Mouse (Mus musculus): ENCODE data around the gene Eipr1. TPM values are rescaled to one million over a fixed set of nuclear protein-coding genes. Genes with fewer than 3 reads are reported as not detected.
"Not testable (repeated sequence)": the region's sequence is repeated elsewhere in the genome, so short reads cannot be mapped to it uniquely, and the experiment has no call there.

Eipr1 gene
- polyA plus RNA-seq, 1 experiment from 2014 or later: 50.0 TPM

GRCm38 (mm10) chr12:28909851-28910250, 158.2 kb downstream of the Eipr1 start:
- no peaks in the 10 kb centered on the region for H3K27me3 ChIP-seq (ENCODE audit: control insufficient read depth, insufficient read depth, low read length)
- 73% methylated on average over 5 of the region's 5 CpGs for WGBS

DNA sequence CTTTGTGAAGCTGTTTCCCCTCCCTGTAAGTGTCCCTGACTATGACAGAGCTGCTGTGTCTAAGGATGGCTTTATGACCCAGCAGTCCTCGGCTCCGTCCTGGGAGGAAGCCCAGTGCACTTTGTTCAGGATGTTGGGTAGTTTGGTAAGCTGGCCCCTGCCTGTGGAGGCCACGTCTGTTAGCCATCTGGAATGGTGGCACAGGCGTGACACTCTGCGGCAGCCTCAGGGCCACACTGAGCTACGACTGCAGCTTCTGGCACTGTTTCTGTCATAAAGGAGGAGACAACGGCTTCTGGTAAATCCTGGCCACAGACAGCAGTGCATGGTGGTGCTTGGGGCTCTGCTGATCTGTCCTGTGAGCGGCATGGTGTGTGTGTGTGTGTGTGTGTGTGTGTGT, 159.0 kb downstream of the Eipr1 start:
- Histone ChIP-seq H3K4me3 (ENCODE audit: low read depth, low read length) (no peak overlapping the region), H3K27me3 (ENCODE audit: control insufficient read depth, insufficient read depth, low read length) (no peaks in the 10 kb centered on the region), H3K36me3 (ENCODE audit: control insufficient read depth, insufficient read depth, low read length) (no peaks in the 10 kb centered on the region), H3K9ac (ENCODE audit: low read depth, low read length) (no peak overlapping the region), H3K9me3 (ENCODE audit: control insufficient read depth, low read length) (no peaks in the 10 kb centered on the region), H3K27ac (ENCODE audit: low read depth, low read length) (no peak overlapping the region), H3K4me2 (replicated peaks; ENCODE audit: low read depth, low read length) (no peak overlapping the region), H3K4me1 (replicated peaks; ENCODE audit: control insufficient read depth, insufficient read depth, low read length) (peaks cover 5% of the 10 kb centered on the region; the same call in 1 of the 2 replicates)
- WGBS: 66% methylated on average over 8 of the region's 8 CpGs
- ATAC-seq (ENCODE audit: low FRiP score): no peak
- no peak for DNase-seq (ENCODE audit: low spot score)

More at GRCm38 (mm10) chr12:28909851-28910250, 158.2 kb downstream of the Eipr1 start:
- H3K27ac ChIP-seq (ENCODE audit: low read depth, low read length): no peak overlapping the region
- DNase-seq (ENCODE audit: low spot score) (no peak), ATAC-seq (ENCODE audit: low FRiP score) (no peak)
- H3K9ac ChIP-seq (ENCODE audit: low read depth, low read length): no peak overlapping the region
- H3K4me3 ChIP-seq (ENCODE audit: low read depth, low read length): no peak overlapping the region
- no peak overlapping the region for H3K4me2 ChIP-seq (replicated peaks; ENCODE audit: low read depth, low read length)
- H3K9me3 ChIP-seq (ENCODE audit: control insufficient read depth, low read length): no peaks in the 10 kb centered on the region
- H3K36me3 ChIP-seq (ENCODE audit: control insufficient read depth, insufficient read depth, low read length): no peaks in the 10 kb centered on the region
- H3K4me1 ChIP-seq (replicated peaks; ENCODE audit: control insufficient read depth, insufficient read depth, low read length): peaks cover 5% of the 10 kb centered on the region; the same call in 1 of the 2 replicates

GRCm38 (mm10) chr12:28912351-28912936, 160.8 kb downstream of the Eipr1 start:
- Histone ChIP-seq H3K9ac (ENCODE audit: low read depth, low read length) (no peak overlapping the region), H3K36me3 (ENCODE audit: control insufficient read depth, insufficient read depth, low read length) (no peaks in the 10 kb centered on the region), H3K9me3 (ENCODE audit: control insufficient read depth, low read length) (no peaks in the 10 kb centered on the region), H3K4me3 (ENCODE audit: low read depth, low read length) (no peak overlapping the region), H3K4me1 (replicated peaks; ENCODE audit: control insufficient read depth, insufficient read depth, low read length) (peaks cover 2% of the 10 kb centered on the region; the same call in 1 of the 2 replicates), H3K27ac (ENCODE audit: low read depth, low read length) (0 out of 2 replicates have a peak overlapping the region, but pooled peaks have one; percentile 10), H3K4me2 (replicated peaks; ENCODE audit: low read depth, low read length) (no peak overlapping the region), H3K27me3 (ENCODE audit: control insufficient read depth, insufficient read depth, low read length) (no peaks in the 10 kb centered on the region)
- no peak for DNase-seq (ENCODE audit: low spot score)
- ATAC-seq (ENCODE audit: low FRiP score): no peak
- WGBS: 75% methylated on average over 18 of the region's 18 CpGs

GRCm38 (mm10) chr12:28913099-28913498, 161.5 kb downstream of the Eipr1 start:
- Histone ChIP-seq H3K9me3 (ENCODE audit: control insufficient read depth, low read length) (no peaks in the 10 kb centered on the region), H3K4me2 (replicated peaks; ENCODE audit: low read depth, low read length) (no peak overlapping the region), H3K27ac (ENCODE audit: low read depth, low read length) (no peak overlapping the region), H3K4me3 (ENCODE audit: low read depth, low read length) (no peak overlapping the region), H3K4me1 (replicated peaks; ENCODE audit: control insufficient read depth, insufficient read depth, low read length) (peaks cover 2% of the 10 kb centered on the region; the same call in 1 of the 2 replicates), H3K27me3 (ENCODE audit: control insufficient read depth, insufficient read depth, low read length) (no peaks in the 10 kb centered on the region), H3K9ac (ENCODE audit: low read depth, low read length) (no peak overlapping the region), H3K36me3 (ENCODE audit: control insufficient read depth, insufficient read depth, low read length) (no peaks in the 10 kb centered on the region)
- 69% methylated on average over 3 of the region's 3 CpGs for WGBS
- no peak for DNase-seq (ENCODE audit: low spot score)
- no peak for ATAC-seq (ENCODE audit: low FRiP score)

DNA sequence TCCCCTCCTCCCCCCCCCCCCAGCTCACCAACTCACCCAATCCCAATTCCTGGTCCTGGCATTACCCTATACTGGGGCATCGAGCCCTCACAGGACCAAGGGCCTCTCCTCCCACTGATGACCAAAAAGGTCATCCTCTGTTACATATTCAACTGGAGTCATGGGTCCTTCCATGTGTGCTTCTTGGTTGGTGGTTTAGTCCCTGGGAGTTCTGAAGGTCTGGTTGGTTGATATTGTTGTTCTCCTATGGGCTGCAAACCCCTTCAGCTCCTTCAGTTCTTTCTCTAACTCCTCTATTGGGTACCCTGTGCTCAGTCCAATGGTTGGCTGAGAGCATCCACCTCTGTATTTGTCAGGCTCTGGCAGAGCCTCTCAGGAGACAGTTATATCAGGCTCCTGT, 162.5 kb downstream of the Eipr1 start:
- not testable (repeated sequence) for H3K4me3 ChIP-seq (ENCODE audit: low read depth, low read length); H3K9ac ChIP-seq (ENCODE audit: low read depth, low read length); H3K27me3 ChIP-seq (ENCODE audit: control insufficient read depth, insufficient read depth, low read length); ATAC-seq (ENCODE audit: low FRiP score); H3K4me1 ChIP-seq (replicated peaks; ENCODE audit: control insufficient read depth, insufficient read depth, low read length); DNase-seq (ENCODE audit: low spot score); H3K9me3 ChIP-seq (ENCODE audit: control insufficient read depth, low read length); H3K36me3 ChIP-seq (ENCODE audit: control insufficient read depth, insufficient read depth, low read length); H3K27ac ChIP-seq (ENCODE audit: low read depth, low read length); H3K4me2 ChIP-seq (replicated peaks; ENCODE audit: low read depth, low read length)
- 86% methylated on average over 1 of the region's 1 CpGs for WGBS

Other genes starting within 250 kb of the Eipr1 start
- 0.14 and 0.22 TPM in 2 replicates for gene Dcdc2c, start 199.4 kb upstream of the Eipr1 start, polyA plus RNA-seq (2014; fragmentation: Nextera tagmentation; extraction: Ambion mirVana)
- not detected in 2 replicates for gene Allc, start 169.3 kb upstream of the Eipr1 start, polyA plus RNA-seq (2014; fragmentation: Nextera tagmentation; extraction: Ambion mirVana)
- 0.21 and 0.51 TPM in 2 replicates for gene Colec11, start 128.4 kb upstream of the Eipr1 start, polyA plus RNA-seq (2014; fragmentation: Nextera tagmentation; extraction: Ambion mirVana)
- 766 and 780 TPM in 2 replicates for gene Rps7, start 115.8 kb upstream of the Eipr1 start, polyA plus RNA-seq (2014; fragmentation: Nextera tagmentation; extraction: Ambion mirVana)
- gene Rnaseh1, start 102.2 kb upstream of the Eipr1 start, polyA plus RNA-seq (2014; fragmentation: Nextera tagmentation; extraction: Ambion mirVana): 25.4 and 27.7 TPM in 2 replicates
- 51.5 and 53.5 TPM in 2 replicates for gene Adi1, start 76.6 kb upstream of the Eipr1 start, polyA plus RNA-seq (2014; fragmentation: Nextera tagmentation; extraction: Ambion mirVana)
- 36.6 and 38.4 TPM in 2 replicates for gene Trappc12, start 1.3 kb upstream of the Eipr1 start, polyA plus RNA-seq (2014; fragmentation: Nextera tagmentation; extraction: Ambion mirVana)